Mouse (Mus musculus) granulocyte monocyte progenitor cell, adult 5-6 weeks (primary cell): ENCODE measurements around the gene Prkci. TPM values are rescaled to one million over a fixed set of nuclear protein-coding genes. Genes with fewer than 3 reads are reported as not detected.
A peak's percentile ranks its signal among the peaks of the same experiment; 100 is the strongest.

ENCODE experiments used
- ATAC-seq: replicated peaks from 2 replicates; pipeline ENCODE4 v1.8.0; 2016; ENCODE audit warnings: mild to moderate bottlenecking, moderate TSS enrichment, inconsistent platforms; ENCODE audit not compliant: poor library complexity, severe bottlenecking
- total RNA-seq, 2 experiments: library from RNA; stranded (forward) in 1 of 2; stranded (reverse) in 1 of 2; fragments of 200-712, 200-1000 nt in 1 of 2; fragments of >200 nt in 1 of 2; fragmentation: Nextera tagmentation in 1 of 2; gene quantifications; 2 replicates each; pipeline ENCODE4 v1.2.3; 2014 to 2017

Prkci gene
- total RNA-seq, 2 experiments from 2014 or later: 12.8 to 19.6 TPM

- peak; percentile 86 for ATAC-seq
Measured at GRCm38 (mm10) chr3:31037851-31038250, 42.3 kb downstream of the Prkci start.

GRCm38 (mm10) chr3:31038689-31039088 lies 43.1 kb downstream of the Prkci start:
- peak; percentile 35; the same call in 1 of the 2 replicates for ATAC-seq

- no peak for ATAC-seq
Measured at GRCm38 (mm10) chr3:31042992-31043391, 47.4 kb downstream of the Prkci start.

- ATAC-seq: 0 out of 2 replicates have a peak, but pooled peaks have one; percentile 25
Measured at GRCm38 (mm10) chr3:31047263-31047662, 51.7 kb downstream of the Prkci start.

GRCm38 (mm10) chr3:31049087-31049486 lies 53.5 kb downstream of the Prkci start:
- ATAC-seq: no peak

GRCm38 (mm10) chr3:31050375-31050774 lies 54.8 kb downstream of the Prkci start:
- peak; percentile 48; the same call in 1 of the 2 replicates for ATAC-seq

GRCm38 (mm10) chr3:31051730-31052129 lies 56.2 kb downstream of the Prkci start:
- ATAC-seq: no peak

GRCm38 (mm10) chr3:31053191-31053590 lies 57.6 kb downstream of the Prkci start:
- ATAC-seq: no peak

- no peak for ATAC-seq
Measured at GRCm38 (mm10) chr3:31054888-31055287, 59.3 kb downstream of the Prkci start.

- ATAC-seq: peak; percentile 59
Measured at GRCm38 (mm10) chr3:31056047-31056650, 60.6 kb downstream of the Prkci start.

- peak; percentile 63 for ATAC-seq
Measured at GRCm38 (mm10) chr3:31056651-31057627, 61.4 kb downstream of the Prkci start.

GRCm38 (mm10) chr3:31060745-31061102 lies 65.2 kb downstream of the Prkci start:
- no peak for ATAC-seq

- peak; percentile 75 for ATAC-seq
Measured at GRCm38 (mm10) chr3:31061103-31061785, 65.7 kb downstream of the Prkci start.

- ATAC-seq: peak; percentile 40
Measured at GRCm38 (mm10) chr3:31061786-31062120, 66.2 kb downstream of the Prkci start.

- no peak for ATAC-seq
Measured at GRCm38 (mm10) chr3:31062325-31062724, 66.8 kb downstream of the Prkci start.

- ATAC-seq: no peak
Measured at GRCm38 (mm10) chr3:31068482-31068881, 72.9 kb downstream of the Prkci start.

GRCm38 (mm10) chr3:31071804-31072203 lies 76.3 kb downstream of the Prkci start:
- ATAC-seq: no peak

GRCm38 (mm10) chr3:31075808-31076207 lies 80.3 kb downstream of the Prkci start:
- no peak for ATAC-seq

GRCm38 (mm10) chr3:31077068-31077703 lies 81.6 kb downstream of the Prkci start:
- ATAC-seq: no peak

GRCm38 (mm10) chr3:31079450-31079849 lies 83.9 kb downstream of the Prkci start:
- ATAC-seq: no peak
